Mouse (Mus musculus) stomach, embryonic 14.5 days (tissue): ENCODE measurements at regions not wholly inside any gene's neighbourhood (a gene's known extent, or its start where the extent isn't known, plus 50 kb on each side); places are given as distances from the start of the nearest gene placed in this dataset.

Experiments used
- ATAC-seq: fragments of 200-750 bp; cut with Nextera tagmentation; 2 replicates; pipeline ENCODE4 v1.8.0; 2017; ENCODE audit warnings: low read depth, moderate TSS enrichment; ENCODE audit not compliant: insufficient number of reproducible peaks, insufficient read depth, low FRiP score
- H3K27ac ChIP-seq: fragments of 300-500 bp; sonication (generic); 2 replicates; pipeline ENCODE4 v1.5.1; 2014; ENCODE audit warnings: mild to moderate bottlenecking, low read length, moderate library complexity, mixed read lengths
- H3K27me3 ChIP-seq: fragments of 300-500 bp; sonication (generic); 2 replicates; pipeline ENCODE4 v1.6.1; 2014; ENCODE audit warnings: low read length, control low read depth, mixed read lengths; ENCODE audit not compliant: control insufficient read depth, insufficient read depth
- H3K36me3 ChIP-seq: fragments of 300-500 bp; sonication (generic); 2 replicates; pipeline ENCODE4 v1.6.1; 2014; ENCODE audit warnings: mild to moderate bottlenecking, control low read depth, low read length, moderate library complexity, mixed read lengths; ENCODE audit not compliant: control insufficient read depth, insufficient read depth
- H3K4me1 ChIP-seq: fragments of 300-500 bp; sonication (generic); 2 replicates; pipeline ENCODE4 v1.6.1; 2014; ENCODE audit warnings: low read length, control low read depth, mixed read lengths; ENCODE audit not compliant: control insufficient read depth, insufficient read depth
- H3K4me2 ChIP-seq: fragments of 300-500 bp; sonication (generic); replicated peaks from 2 replicates; pipeline ENCODE4 v1.6.1; 2014; ENCODE audit warnings: low read depth, low read length, control low read depth
- H3K4me3 ChIP-seq: fragments of 300-500 bp; sonication (generic); 2 replicates; pipeline ENCODE4 v1.5.1; 2014; ENCODE audit warnings: low read depth, low read length, control low read depth
- H3K9ac ChIP-seq: fragments of 300-500 bp; sonication (generic); replicated peaks from 2 replicates; pipeline ENCODE4 v1.6.1; 2014; ENCODE audit warnings: low read depth, mild to moderate bottlenecking, control low read depth, low read length, moderate library complexity, mixed read lengths
- H3K9me3 ChIP-seq: fragments of 300-500 bp; sonication (generic); 2 replicates; pipeline ENCODE4 v1.6.1; 2016; ENCODE audit warnings: low read depth, low read length, control low read depth; ENCODE audit not compliant: control insufficient read depth
- whole genome bisulfite sequencing: fragments of 180-500 bp; shearing (Covaris S2); extraction: QIAGEN DNeasy Blood & Tissue Kit; methylation state at CpG from one replicate; pipeline ENCODE4 v1.1.7; 2014; 5-methylcytosine and 5-hydroxymethylcytosine counted together

GRCm38 (mm10) chr6:6414654-6415610, 163.5 kb downstream of the Sem1 start:
- Histone ChIP-seq H3K27ac (no peak overlapping the region), H3K9me3 (no peaks in the 10 kb centered on the region), H3K4me3 (no peak overlapping the region), H3K27me3 (no peaks in the 10 kb centered on the region), H3K9ac (no peak overlapping the region), H3K36me3 (no peaks in the 10 kb centered on the region), H3K4me2 (no peak overlapping the region), H3K4me1 (no peaks in the 10 kb centered on the region)
- no peak for ATAC-seq
- 84% methylated on average over 9 of the region's 9 CpGs for WGBS

GRCm38 (mm10) chr6:6397997-6398396, 180.5 kb downstream of the Sem1 start:
- no peak for ATAC-seq
- Histone ChIP-seq H3K27ac (no peak overlapping the region), H3K9me3 (no peaks in the 10 kb centered on the region), H3K27me3 (no peaks in the 10 kb centered on the region), H3K36me3 (no peaks in the 10 kb centered on the region), H3K4me1 (no peaks in the 10 kb centered on the region), H3K4me3 (no peak overlapping the region), H3K4me2 (no peak overlapping the region), H3K9ac (no peak overlapping the region)
- WGBS, result 65% methylated on average over 3 of the region's 3 CpGs

- H3K27ac ChIP-seq, result no peak overlapping the region
- H3K9ac ChIP-seq, result no peak overlapping the region
- H3K9me3 ChIP-seq, result no peaks in the 10 kb centered on the region
- no peak overlapping the region for H3K4me2 ChIP-seq
- no peak overlapping the region for H3K4me3 ChIP-seq
- no peaks in the 10 kb centered on the region for H3K27me3 ChIP-seq
- no peak for ATAC-seq
- 75% methylated on average over 16 of the region's 16 CpGs for WGBS
- no peaks in the 10 kb centered on the region for H3K36me3 ChIP-seq
- H3K4me1 ChIP-seq, result no peaks in the 10 kb centered on the region
These were observed 172.8 kb upstream of the Slc25a13 start for GRCm38 (mm10) chr6:6389454-6390445.

GRCm38 (mm10) chr6:6388835-6389440, 172.0 kb upstream of the Slc25a13 start:
- 49% methylated on average over 5 of the region's 5 CpGs for WGBS
- H3K27ac ChIP-seq, result no peak overlapping the region

GRCm38 (mm10) chr6:6387571-6387970, 170.6 kb upstream of the Slc25a13 start:
- Histone ChIP-seq H3K9me3 (no peaks in the 10 kb centered on the region), H3K4me2 (no peak overlapping the region), H3K36me3 (no peaks in the 10 kb centered on the region), H3K27ac (no peak overlapping the region), H3K27me3 (no peaks in the 10 kb centered on the region), H3K9ac (no peak overlapping the region), H3K4me1 (no peaks in the 10 kb centered on the region), H3K4me3 (no peak overlapping the region)
- 82% methylated on average over 5 of the region's 5 CpGs for WGBS
- no peak for ATAC-seq

More at GRCm38 (mm10) chr6:6388835-6389440, 172.0 kb upstream of the Slc25a13 start:
- H3K27me3 ChIP-seq, result no peaks in the 10 kb centered on the region
- H3K4me1 ChIP-seq, result no peaks in the 10 kb centered on the region
- no peaks in the 10 kb centered on the region for H3K36me3 ChIP-seq
- H3K9me3 ChIP-seq, result no peaks in the 10 kb centered on the region
- ATAC-seq, result no peak
- no peak overlapping the region for H3K4me2 ChIP-seq
- no peak overlapping the region for H3K9ac ChIP-seq
- H3K4me3 ChIP-seq, result no peak overlapping the region

- no peak overlapping the region for H3K4me3 ChIP-seq
- no peaks in the 10 kb centered on the region for H3K27me3 ChIP-seq
- no peak overlapping the region for H3K4me2 ChIP-seq
- no peak overlapping the region for H3K9ac ChIP-seq
- H3K9me3 ChIP-seq, result no peaks in the 10 kb centered on the region
- no peak for ATAC-seq
- WGBS, result 82% methylated on average over 7 of the region's 7 CpGs
- H3K4me1 ChIP-seq, result no peaks in the 10 kb centered on the region
- H3K36me3 ChIP-seq, result no peaks in the 10 kb centered on the region
- no peak overlapping the region for H3K27ac ChIP-seq
These were observed 168.0 kb upstream of the Slc25a13 start for GRCm38 (mm10) chr6:6384971-6385370.

- no peaks in the 10 kb centered on the region for H3K27me3 ChIP-seq
- H3K4me2 ChIP-seq, result no peak overlapping the region
- H3K9me3 ChIP-seq, result no peaks in the 10 kb centered on the region
- H3K4me3 ChIP-seq, result no peak overlapping the region
- no peak overlapping the region for H3K27ac ChIP-seq
- ATAC-seq, result no peak
- no peaks in the 10 kb centered on the region for H3K36me3 ChIP-seq
- no peaks in the 10 kb centered on the region for H3K4me1 ChIP-seq
- H3K9ac ChIP-seq, result no peak overlapping the region
- 75% methylated on average over 6 of the region's 6 CpGs for WGBS
These were observed 167.5 kb upstream of the Slc25a13 start for GRCm38 (mm10) chr6:6384441-6384840.

- no peak overlapping the region for H3K4me2 ChIP-seq
- WGBS, result 85% methylated on average over 3 of the region's 3 CpGs
- H3K9ac ChIP-seq, result no peak overlapping the region
- H3K27ac ChIP-seq, result no peak overlapping the region
- H3K27me3 ChIP-seq, result no peaks in the 10 kb centered on the region
- no peaks in the 10 kb centered on the region for H3K9me3 ChIP-seq
- H3K36me3 ChIP-seq, result no peaks in the 10 kb centered on the region
- H3K4me1 ChIP-seq, result no peaks in the 10 kb centered on the region
- ATAC-seq, result no peak
- no peak overlapping the region for H3K4me3 ChIP-seq
These were observed 155.4 kb upstream of the Slc25a13 start for GRCm38 (mm10) chr6:6372421-6372820.
